7 mouse cellular contexts compared by ENCODE assay signal in genomic region chr7:16746093-16746492, GRCm38 (mm10). TPM values are rescaled to one million over a fixed set of nuclear protein-coding genes. Genes with fewer than 3 reads are reported as not detected.
DNase-seq lines count a peak whose midpoint lies in the region; ATAC-seq and TF ChIP-seq lines count a peak whose summit lies in the region.

No protein-coding gene starts in this region.

- WGBS in forebrain, postnatal 0 days = 51% methylated on average over 3 of the region's 3 CpGs

- H3K36me3 ChIP-seq in forebrain, postnatal 0 days (ENCODE audit: insufficient read depth) = peaks cover 58% of the 10 kb centered on the region

- ATAC-seq in forebrain, postnatal 0 days = peak; percentile 45

- peak; percentile 84 for DNase-seq in 3T3-L1 (ENCODE audit: low read depth, low spot score)
- DNase-seq in B cell, adult 2 months = peak; percentile 62 to 66
- peak; percentile 58 for DNase-seq in c-Kit-positive CD71-negative TER-119-negative erythroid progenitor cells, embryonic 14.5 days (ENCODE audit: low read depth)
- DNase-seq in forebrain, postnatal 0 days = peak; percentile 86
- DNase-seq in kidney, postnatal 36 days = peak; percentile 57 to 72
- peak; percentile 64 for DNase-seq in lung, postnatal 25 days (ENCODE audit: low spot score)
- peak; percentile 44 for DNase-seq in spleen, adult 12 weeks (ENCODE audit: low spot score)

- TF ChIP-seq CTCF in forebrain, postnatal 0 days (IDR thresholded peaks at IDR 0.05; ENCODE audit: low read depth) = peak; percentile 83

- no peak overlapping the region for H3K27ac ChIP-seq in forebrain, postnatal 0 days (ENCODE audit: low read depth, low read length)

- no peak overlapping the region for H3K4me3 ChIP-seq in forebrain, postnatal 0 days (ENCODE audit: low read depth, low read length)

- H3K9me3 ChIP-seq in forebrain, postnatal 0 days (ENCODE audit: low read length) = no peaks in the 10 kb centered on the region

- no peak overlapping the region for H3K9ac ChIP-seq in forebrain, postnatal 0 days

- no peaks in the 10 kb centered on the region for H3K27me3 ChIP-seq in forebrain, postnatal 0 days (ENCODE audit: insufficient read depth, low read length)

- no peak overlapping the region for H3K4me2 ChIP-seq in forebrain, postnatal 0 days (ENCODE audit: low read depth)

- no peaks in the 10 kb centered on the region for H3K4me1 ChIP-seq in forebrain, postnatal 0 days (ENCODE audit: insufficient read depth)

RNA-seq across cellular contexts. Expression of gene Ap2s1, which starts 7.9 kb away (rescaled TPM):
- total RNA-seq in forebrain, postnatal 0 days (2014; rRNA removed) = 519 and 565 TPM in 2 replicates
- polyA plus RNA-seq in forebrain, postnatal 0 days (2015; fragmentation: Nextera tagmentation; extraction: Ambion mirVana) = 566 and 578 TPM in 2 replicates

RNA-seq across cellular contexts. Expression of gene Ceacam9, which starts 24.4 kb away (rescaled TPM):
- not detected in 2 replicates for total RNA-seq in forebrain, postnatal 0 days (2014; rRNA removed)
- polyA plus RNA-seq in forebrain, postnatal 0 days (2015; fragmentation: Nextera tagmentation; extraction: Ambion mirVana) = 0.13 and 0.18 TPM in 2 replicates

RNA-seq across cellular contexts. Expression of gene Slc1a5, which starts 35.0 kb away (rescaled TPM):
- total RNA-seq in forebrain, postnatal 0 days (2014; rRNA removed) = 6.3 and 9.3 TPM in 2 replicates
- 7.2 and 7.5 TPM in 2 replicates for polyA plus RNA-seq in forebrain, postnatal 0 days (2015; fragmentation: Nextera tagmentation; extraction: Ambion mirVana)
